Mouse (Mus musculus): ENCODE measurements at regions not wholly inside any gene's neighbourhood (a gene's known extent, or its start where the extent isn't known, plus 50 kb on each side); places are given as distances from the start of the nearest gene placed in this dataset.

GRCm38 (mm10) chr2:105612051-105612664, 56.5 kb upstream of the Pax6 start:
- TF ChIP-seq CTCF (IDR thresholded peaks at IDR 0.05; ENCODE audit: insufficient read depth, low read depth, low read length) = no peak
- TF ChIP-seq POLR2A (IDR thresholded peaks at IDR 0.05; ENCODE audit: insufficient read depth, low read depth, low read length) = no peak

All from olfactory bulb, adult 2 months (tissue).